Mouse (Mus musculus) heart, adult 2 months (tissue): Measurements from ENCODE around the gene Tulp2.

Experiments
- CTCF ChIP-seq: fragments of 200-600 bp; IDR thresholded peaks from 2 replicates; pipeline ENCODE4 v1.8.1; 2022; ENCODE audit warnings: antibody characterized with exemption, mild to moderate bottlenecking, moderate library complexity
- POLR2A ChIP-seq: fragments of 200-500 bp; IDR thresholded peaks from 2 replicates; pipeline ENCODE4 v1.6.1; 2011; ENCODE audit warnings: mild to moderate bottlenecking, low read depth, low read length, control low read depth; ENCODE audit not compliant: insufficient read depth

- TF ChIP-seq POLR2A (no peak), CTCF (no peak)
Measured at GRCm38 (mm10) chr7:45462325-45462724, 19.4 kb upstream of the Tulp2 start.
